Mouse (Mus musculus): Measurements from ENCODE around the gene Wnt2b. TPM values are rescaled to one million over a fixed set of nuclear protein-coding genes. Genes with fewer than 3 reads are reported as not detected.

The Wnt2b gene
- total RNA-seq (2021): 1 to 10 TPM; 1.0 to 1.9 TPM

DNA sequence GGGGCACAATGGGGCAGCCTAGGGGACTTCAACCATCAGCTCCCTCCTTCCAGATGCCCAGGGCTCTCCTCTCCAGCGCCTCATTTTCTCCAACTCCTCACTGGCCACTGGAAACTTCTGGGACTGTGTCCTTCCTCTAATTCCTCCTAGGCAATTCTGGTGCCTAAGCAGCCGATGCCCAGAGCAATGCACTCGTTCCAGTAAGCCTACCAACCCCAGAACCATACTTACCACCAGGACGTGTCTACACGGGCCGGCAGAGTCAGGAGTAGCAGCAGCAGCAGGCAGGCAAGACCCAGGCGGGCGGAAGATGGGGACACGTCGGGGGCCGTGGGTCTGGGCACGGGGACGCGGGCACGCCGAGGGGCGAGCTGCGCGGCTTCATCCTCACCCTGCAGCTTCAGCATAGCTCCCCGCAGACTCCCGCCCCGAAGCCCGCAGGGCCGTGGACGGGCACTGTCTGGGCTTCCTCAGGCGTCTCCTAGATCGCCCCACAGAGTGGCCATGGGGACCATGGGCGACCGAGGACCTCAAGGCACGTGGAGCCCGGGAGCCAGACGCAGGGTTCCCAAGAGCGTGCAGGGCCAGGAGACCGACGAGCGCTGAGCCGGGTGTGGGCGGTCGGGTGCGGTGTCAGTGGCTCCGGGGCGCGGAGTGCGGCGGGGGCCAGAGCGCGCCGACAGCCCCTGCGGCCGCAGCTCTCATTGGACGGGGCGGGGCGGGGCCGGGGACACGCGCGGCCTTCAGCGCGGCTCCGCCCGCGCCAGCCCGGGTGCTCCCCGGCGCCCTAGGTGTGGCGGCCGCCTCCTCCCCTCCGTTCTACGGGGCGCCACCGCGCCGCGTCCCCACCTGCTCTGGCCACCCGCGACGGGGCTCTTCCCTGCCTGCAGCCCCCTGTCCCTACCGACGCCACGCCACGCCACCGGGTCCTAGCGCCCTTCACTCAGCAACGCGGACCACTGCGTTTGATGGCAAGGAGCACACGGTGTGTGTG is at the start of gene Wnt2b:
Gene Wnt2b, minus strand, starts transcription at position 856 of the 994 bp plus-strand sequence.
- intact Hi-C loops (cut with DNase I): no loop called here
- no peak for DNase-seq (ENCODE audit: low spot score)

DNA sequence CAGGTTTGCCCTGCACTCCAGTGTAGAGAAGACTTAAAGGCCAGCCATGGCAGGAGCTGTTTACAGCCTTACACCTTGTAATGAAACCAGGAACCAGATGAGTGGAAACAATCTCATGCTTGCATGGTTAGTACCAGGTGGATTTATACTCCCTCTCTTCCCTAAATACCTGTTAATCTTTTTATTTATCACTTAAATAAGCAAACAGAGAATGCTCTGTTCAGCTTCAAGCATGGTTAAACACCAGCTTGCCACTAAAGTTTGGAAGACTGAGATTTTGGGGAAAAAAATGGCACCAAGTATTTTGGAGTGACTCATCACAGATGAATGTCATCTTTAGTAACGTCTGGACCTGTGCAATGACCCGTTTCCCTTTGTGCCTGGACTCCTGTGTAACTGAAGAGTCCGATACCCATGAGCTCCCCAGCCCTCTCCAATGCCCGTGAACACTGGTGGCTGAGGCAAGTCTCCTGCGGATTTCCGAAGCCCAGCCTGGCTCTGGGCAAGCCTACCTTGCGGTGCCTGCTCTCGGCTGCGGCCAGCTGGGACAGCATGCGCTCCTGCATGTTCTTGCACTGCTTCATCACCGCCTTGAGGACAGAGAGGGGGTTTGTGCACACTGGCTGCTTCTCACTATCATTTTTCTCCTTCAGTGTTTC is 49.1 kb upstream of the Wnt2b start:
- no peak for DNase-seq (ENCODE audit: low spot score)
- intact Hi-C loops (cut with DNase I): no loop called here

DNA sequence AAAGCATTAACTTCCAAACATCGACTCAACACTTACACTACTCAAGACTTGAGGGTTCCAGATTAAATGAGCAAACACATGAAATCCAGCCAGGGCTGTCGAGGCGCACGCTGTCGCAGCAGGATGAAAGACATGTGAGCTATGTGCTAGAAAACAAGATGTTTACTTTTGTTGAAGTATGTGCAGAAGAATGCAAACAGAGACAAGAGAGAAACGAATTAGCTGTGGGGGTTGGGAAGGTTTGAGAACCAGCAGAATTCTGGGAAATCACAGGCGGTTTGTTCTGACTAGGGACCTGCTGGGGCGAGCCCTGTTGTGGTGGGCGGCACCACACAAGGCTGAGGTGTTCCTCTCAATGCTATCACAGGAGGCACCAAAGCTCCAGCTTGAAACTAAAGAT is 46.3 kb upstream of the Wnt2b start:
- intact Hi-C loops (cut with DNase I): no loop called here
- no peak for DNase-seq (ENCODE audit: low spot score)

DNA sequence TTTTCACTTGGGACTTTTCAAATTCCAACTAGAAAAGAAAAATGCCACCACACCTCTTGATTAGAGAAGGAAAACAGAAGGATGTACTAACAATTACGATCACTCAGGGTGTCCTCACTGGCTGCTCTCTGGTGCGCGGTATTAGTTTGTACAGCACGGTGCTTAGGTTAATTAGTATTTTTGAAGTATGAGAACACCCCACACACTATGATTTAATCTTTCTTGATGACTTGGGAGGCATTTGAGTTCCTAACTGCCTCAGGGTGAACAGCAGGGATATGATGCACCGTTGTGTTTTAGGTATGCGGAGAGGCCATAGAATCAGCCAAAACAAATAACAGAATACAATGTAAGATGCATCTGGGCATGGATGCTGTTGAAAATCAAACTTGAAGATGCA is 44.4 kb upstream of the Wnt2b start:
- DNase-seq (ENCODE audit: low spot score): no peak
- intact Hi-C loops (cut with DNase I): no loop called here

DNA sequence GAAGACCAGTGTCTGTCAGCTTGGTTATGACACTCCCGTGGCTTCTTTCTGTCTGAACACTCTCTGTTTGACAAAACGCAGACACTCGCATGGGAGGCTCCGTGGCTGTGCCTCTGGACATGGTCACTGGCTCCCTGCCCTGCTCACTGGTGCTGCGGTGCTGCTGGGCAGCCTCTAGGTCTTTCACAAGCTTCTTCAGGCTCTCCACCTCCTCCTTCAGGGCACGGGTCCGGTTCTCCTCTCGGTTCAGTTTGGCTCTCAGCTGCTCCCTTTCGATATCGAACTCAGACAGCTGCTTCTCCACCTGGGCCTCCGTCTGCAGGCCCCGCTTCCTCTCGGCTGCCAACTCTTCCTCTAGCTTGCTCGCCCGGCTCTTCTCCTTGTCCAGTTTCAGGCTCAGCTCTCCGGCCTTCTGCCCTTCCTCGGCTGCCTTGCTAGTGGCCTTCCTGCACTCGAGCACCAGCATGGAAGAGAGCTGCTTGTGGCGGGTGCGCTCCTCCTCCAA is 43.9 kb upstream of the Wnt2b start:
- intact Hi-C loops (cut with DNase I): no loop called here
- DNase-seq (ENCODE audit: low spot score): no peak

DNA sequence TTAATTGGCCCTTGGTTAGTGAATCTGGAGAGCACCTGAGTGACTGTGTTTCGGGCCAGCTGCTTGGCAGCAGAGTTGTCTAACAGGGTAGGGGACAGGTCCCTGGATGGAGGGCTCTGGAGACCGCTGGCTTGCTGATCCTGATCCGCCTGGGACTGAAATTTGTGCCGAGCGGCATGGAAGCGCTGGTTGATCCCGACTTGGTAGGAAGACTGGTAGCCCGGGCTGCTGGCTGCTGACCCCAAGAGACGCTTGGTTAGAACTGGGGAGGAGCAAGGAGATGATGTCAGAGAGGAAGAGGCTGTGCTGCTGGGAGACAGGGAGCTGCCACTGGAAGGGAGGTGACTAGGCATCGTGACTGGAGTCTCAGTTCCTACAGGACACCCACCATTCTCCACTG is 43.3 kb upstream of the Wnt2b start:
- no peak for DNase-seq (ENCODE audit: low spot score)
- intact Hi-C loops (cut with DNase I): no loop called here

DNA sequence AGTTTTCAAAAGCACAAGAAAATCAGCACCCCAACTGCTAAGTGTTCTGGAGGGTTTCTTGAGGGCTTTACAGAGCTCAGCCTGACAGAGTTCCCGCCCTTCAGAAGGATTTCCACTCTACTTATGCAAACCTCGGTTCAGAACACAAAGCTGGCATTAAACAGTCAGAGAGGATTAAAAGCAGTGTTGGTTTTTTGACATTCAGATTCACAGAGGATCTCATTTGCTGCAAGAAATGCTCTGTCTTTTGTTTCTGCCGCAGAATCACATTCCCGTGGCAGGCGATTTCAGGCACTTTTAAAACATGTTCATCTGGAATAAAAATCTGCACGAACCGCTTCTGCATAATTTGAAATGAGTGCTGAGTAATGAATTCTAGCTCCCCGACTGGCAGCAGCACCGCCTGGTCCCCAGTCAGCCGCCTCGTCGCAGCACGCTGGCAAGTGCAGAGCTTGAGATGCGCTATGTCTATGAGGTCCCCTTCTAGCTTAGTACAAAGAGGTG is 42.3 kb upstream of the Wnt2b start:
- no peak for DNase-seq (ENCODE audit: low spot score)
- intact Hi-C loops (cut with DNase I): no loop called here

DNA sequence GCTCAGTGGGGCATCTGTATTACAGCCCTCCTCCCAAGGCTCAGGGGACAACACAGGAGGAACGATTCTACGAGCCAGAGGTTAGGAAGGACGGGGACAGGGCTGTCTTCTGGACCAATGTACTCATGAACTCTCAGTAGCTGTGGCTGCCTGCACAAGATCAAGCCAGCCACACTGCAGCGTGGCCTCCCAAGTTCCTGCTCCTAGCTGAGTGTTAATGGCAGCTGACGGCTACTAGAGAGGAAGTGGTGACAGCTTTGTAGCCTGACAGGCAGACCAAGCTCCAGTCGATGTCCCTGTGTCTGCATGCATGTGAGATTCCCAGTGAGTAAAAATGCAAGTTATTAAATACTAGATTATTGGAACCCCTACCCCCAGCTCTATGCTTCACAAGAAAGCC is 39.7 kb upstream of the Wnt2b start:
- intact Hi-C loops (cut with DNase I): no loop called here
- DNase-seq (ENCODE audit: low spot score): no peak

DNA sequence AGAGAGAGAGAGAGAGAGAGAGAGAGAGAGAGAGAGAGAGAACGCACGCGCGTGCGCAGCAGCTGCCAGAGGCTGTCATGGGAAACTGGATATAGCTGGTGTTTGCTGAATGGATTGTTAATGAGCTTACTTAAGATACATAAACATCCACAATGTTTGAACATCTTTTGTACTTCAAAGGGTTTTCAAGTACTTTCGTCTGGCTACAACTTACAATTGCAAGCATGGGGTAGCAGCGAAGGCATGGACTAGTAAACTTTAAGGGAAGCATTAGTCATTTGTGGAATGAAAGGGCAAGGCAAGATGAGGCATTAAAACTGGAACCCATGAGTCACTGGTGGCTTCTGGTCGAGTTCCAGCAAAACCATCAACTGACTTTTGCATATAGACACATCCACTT is 38.8 kb upstream of the Wnt2b start:
- intact Hi-C loops (cut with DNase I): no loop called here
- DNase-seq (ENCODE audit: low spot score): no peak

DNA sequence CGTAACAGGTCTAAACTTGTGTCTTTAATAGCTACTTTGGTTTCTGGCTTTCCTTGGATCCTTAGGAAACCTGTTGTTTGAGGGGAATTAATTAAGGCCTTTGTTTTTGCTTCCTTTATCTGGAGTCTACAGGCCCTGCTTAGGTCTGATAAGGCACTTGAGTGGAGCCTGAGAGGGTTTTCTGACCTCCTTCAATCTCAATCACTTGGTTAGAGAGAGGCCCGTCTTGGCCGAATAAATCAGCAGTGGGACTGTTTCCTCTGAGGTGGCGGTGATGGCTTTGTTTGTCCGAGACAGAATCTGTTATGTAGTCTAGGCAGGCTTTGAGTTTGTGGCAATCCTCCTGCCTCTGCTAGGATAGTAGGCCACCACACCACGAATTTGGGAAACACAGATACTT is 35.8 kb upstream of the Wnt2b start:
- no peak for DNase-seq (ENCODE audit: low spot score)
- intact Hi-C loops (cut with DNase I): loop anchor here (10.0 kb wide), 1 partner anchor 167 kb away; no protein-coding TSS in a partner anchor

DNA sequence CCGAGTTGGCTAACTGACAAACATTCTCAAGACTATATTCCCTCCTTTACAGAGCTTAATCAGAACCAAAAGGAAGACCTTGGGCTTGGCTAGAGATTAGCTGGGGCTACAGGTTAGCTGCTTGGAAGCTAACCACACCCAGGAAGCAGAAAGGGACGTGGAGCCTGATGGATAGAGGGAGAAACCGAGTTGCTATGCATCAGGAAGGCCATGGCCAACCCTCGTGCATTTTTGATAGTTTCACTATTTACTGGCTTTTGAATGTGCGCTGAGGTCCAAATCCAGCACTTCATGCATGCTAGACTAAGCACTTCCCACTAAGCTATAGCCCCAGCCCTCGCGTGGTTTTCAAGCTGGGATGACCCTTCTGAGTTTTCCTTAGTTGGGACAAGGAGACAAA is 34.0 kb upstream of the Wnt2b start:
- intact Hi-C loops (cut with DNase I): loop anchor here (10.0 kb wide), 1 partner anchor 169 kb away; no protein-coding TSS in a partner anchor
- no peak for DNase-seq (ENCODE audit: low spot score)

DNA sequence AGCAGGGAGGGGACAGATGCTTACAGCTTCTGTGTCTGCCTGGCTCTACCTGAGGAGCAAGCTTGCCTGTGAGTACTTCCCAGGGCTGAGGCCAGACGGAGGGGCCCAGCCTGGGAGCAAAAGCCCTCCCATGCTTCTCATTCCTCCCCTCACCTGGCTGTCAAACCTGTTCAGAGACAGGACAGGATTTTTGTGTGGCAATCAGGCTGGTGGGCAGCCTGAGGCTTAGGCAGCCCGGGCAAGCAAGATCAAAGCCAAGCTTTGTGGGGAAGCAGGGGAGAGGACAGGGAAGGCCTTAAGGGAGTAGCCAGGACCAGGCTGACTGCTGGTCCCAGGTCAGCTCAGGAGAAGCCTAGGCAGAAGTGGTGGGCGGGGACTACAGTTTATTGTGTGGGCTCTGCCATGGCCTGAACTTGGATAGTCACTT is 32.7 kb upstream of the Wnt2b start:
- intact Hi-C loops (cut with DNase I): loop anchor here (10.0 kb wide), 1 partner anchor 170 kb away; no protein-coding TSS in a partner anchor

DNA sequence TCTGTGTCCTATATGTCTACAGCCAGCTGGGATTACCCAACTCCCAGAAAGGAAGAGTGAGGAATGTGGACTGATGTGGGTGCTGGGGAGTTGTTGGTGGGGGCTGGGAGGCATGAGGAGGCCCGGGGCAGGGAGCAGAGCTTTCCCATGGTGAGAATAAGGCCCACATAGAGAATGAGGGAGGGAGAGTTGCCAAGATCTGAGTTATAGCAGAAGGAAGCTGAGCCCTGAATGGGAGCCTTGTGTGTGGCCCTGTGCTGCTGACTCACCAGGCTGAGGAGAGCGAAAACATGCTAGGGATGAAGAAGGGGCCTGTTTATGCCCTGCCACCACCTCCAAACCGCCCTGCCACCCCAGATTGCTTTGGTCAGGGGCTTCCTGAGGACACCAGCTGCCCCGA is 32.1 kb upstream of the Wnt2b start:
- no peak for DNase-seq (ENCODE audit: low spot score)
- intact Hi-C loops (cut with DNase I): loop anchor here (10.0 kb wide), 1 partner anchor 171 kb away; no protein-coding TSS in a partner anchor

More for the DNA sequence above, 32.7 kb upstream of the Wnt2b start:
- DNase-seq (ENCODE audit: low spot score): no peak

DNA sequence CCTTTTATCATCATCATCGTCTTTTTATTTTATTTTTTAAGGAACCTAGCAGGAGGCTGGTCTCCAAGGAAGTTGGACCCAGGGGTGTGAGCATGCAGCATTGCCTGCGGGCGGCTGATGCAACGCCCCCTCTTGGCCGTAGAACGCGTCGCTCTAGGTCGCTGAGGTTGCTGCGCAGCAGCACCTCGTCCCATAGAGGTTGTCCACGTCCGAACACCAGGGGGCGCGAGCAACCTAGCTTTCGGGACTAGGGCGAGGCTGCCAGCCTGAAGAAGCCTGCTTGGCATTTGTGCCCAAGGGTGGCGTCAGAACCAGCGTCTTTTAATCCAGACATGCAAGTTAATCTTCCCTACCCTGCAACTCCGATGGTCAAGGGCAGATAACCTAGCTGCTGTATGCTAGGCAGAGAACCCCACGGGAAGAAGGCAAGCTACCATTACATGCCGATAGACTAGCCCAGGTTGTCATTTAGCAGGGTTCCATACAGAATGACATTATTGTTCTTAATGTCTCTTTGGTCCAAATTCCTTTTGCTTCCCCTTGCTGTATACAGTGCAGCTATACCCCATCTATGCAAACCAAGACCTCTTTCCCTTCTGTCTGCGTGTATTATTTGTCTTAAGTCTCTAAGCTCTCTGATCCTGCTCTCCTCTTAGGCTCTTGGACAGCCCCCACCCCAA is 31.1 kb upstream of the Wnt2b start:
- intact Hi-C loops (cut with DNase I): loop anchor here (1.0 to 10.0 kb wide), 2 partner anchors 66 to 172 kb away; no protein-coding TSS in a partner anchor

DNA sequence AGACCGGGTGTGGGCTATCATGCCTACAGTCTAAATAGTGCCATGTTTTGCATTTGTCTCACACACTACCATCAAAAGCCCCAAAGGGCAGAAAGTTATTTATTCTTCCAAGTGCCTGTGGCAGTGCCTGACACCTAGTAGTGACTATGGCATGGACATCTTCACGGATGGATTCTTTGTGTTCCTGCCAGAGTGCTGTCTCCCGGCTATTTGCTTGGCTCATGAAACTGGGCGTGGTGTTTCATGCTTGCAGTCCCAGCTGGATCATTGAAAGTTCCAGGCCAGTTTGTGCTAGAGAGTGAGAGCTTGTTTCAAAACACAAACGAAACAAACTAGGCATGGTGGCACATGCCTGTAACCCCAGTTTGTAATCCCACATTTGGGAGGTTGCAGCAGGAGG is 30.0 kb upstream of the Wnt2b start:
- DNase-seq (ENCODE audit: low spot score): no peak
- intact Hi-C loops (cut with DNase I): loop anchor here (1.0 to 10.0 kb wide), 2 partner anchors 68 to 173 kb away; no protein-coding TSS in a partner anchor

More for the DNA sequence above, 31.1 kb upstream of the Wnt2b start:
- peak; percentile 77 for DNase-seq (ENCODE audit: low spot score)

DNA sequence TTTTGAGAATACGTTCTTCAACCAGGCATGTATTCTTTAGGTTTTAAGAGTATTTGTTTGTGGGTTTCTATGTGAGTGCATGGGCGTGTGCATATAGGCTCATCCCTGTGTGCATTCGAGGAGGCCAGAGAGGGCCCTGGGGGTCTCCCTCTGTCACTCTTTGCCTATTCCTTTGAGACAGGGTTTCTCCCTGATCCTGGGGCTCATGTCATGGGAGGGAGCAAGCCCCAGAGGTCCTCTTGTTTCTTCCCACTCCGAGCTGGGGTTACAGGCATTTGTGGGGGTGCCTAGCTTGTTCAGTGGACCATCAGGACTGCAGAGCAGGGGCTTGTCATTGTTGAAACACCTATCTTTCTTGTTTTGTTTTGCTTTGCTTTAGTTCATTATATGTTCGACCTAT is 26.2 kb upstream of the Wnt2b start:
- no peak for DNase-seq (ENCODE audit: low spot score)

DNA sequence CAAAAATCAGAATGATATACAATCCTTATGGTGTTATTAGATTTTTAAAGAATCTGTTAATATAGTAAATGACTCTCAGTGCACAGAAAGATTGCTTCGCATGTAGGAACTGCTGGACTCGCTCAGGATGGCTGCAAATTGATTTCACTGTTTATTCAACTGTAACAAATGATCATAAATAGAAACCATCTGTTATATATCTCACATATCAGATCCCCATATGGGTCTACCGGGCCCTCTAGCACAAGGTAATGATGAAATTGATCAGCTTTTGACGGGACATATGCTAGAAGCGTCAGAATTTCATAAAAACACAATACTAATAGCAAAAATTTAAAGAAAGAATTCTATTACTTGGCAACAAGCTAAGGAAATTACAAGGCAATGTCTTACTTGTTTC is 18.0 kb upstream of the Wnt2b start:
- intact Hi-C loops (cut with DNase I): no loop called here
- DNase-seq (ENCODE audit: low spot score): no peak

More for the DNA sequence above, 26.2 kb upstream of the Wnt2b start:
- intact Hi-C loops (cut with DNase I): no loop called here

DNA sequence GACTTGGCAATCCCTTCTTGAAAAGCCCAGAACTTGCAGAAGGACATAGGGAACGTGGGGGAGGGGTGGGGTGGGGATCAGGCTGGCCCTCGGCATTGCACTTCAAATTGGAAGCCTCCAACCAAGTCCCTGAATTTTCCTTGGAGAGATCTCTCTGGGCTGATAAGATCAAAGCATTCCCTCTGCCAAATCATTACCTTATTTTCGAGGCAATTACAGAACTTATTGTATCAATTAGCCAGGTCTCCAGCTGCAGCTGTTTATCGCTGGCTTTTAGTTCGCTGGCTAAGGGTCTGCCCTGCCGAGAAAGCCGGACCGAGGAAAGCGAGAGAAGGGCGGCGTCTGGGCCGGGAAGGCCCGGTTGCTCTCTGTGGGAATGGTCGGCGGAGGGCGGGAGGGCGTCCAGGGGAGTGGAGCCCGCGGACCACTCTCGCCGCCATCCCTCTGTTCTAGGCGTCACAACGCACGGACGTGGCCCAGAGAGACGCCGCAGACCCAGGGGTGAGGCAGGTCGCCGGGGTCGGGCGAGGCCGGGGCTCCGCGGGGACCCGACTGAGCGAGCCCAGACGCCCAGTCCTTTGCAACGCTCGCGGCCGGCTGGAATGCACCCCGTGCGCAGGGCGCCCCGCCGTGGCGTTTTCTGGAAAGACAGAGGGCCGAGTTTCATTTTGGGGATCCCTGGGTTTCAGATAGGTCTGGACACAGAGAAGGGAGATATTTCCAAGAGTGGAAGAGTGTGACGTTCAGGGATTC is 6.0 kb upstream of the Wnt2b start:
- DNase-seq (ENCODE audit: low spot score): peak; percentile 84

More for the DNA sequence above, 6.0 kb upstream of the Wnt2b start:
- intact Hi-C loops (cut with DNase I): loop anchor here (2.0 to 5.0 kb wide), 3 partner anchors 70 to 253 kb away; no protein-coding TSS in a partner anchor

Measured in heart, postnatal 25 days (tissue).